Mouse (Mus musculus): ENCODE measurements around the gene Hrct1. TPM values are rescaled to one million over a fixed set of nuclear protein-coding genes. Genes with fewer than 3 reads are reported as not detected.

Hrct1 gene
- polyA plus RNA-seq (2012; rRNA removed): 0.37 and 0.76 TPM in 2 replicates

GRCm38 (mm10) chr4:43726995-43727394, at the start of gene Hrct1:
Gene Hrct1, plus strand, starts transcription at chr4:43727188.

GRCm38 (mm10) chr4:43700707-43701106, 26.3 kb upstream of the Hrct1 start, which contains the start of gene Olfr70:
Gene Olfr70, minus strand, starts transcription at chr4:43700807.

GRCm38 (mm10) chr4:43709869-43710268, 17.1 kb upstream of the Hrct1 start, which contains the start of gene Olfr71:
Gene Olfr71, minus strand, starts transcription at chr4:43710255.

GRCm38 (mm10) chr4:43729794-43730550, 3.0 kb downstream of the Hrct1 start, which contains the start of gene Spaar:
Gene Spaar, plus strand, starts transcription at chr4:43730034.

GRCm38 (mm10) chr4:43770909-43771308, 43.9 kb downstream of the Hrct1 start, which contains the start of gene Olfr159:
Gene Olfr159, minus strand, starts transcription at chr4:43771009.

Other genes starting within 250 kb of the Hrct1 start
- gene Sit1, start 243.5 kb upstream of the Hrct1 start, polyA plus RNA-seq (2012; rRNA removed): not detected in 2 replicates
- 76.4 and 104 TPM in 2 replicates for gene Ccdc107, start 234.3 kb upstream of the Hrct1 start, polyA plus RNA-seq (2012; rRNA removed)
- 33.3 and 39.5 TPM in 2 replicates for gene Arhgef39, start 227.5 kb upstream of the Hrct1 start, polyA plus RNA-seq (2012; rRNA removed)
- gene Car9, start 220.2 kb upstream of the Hrct1 start, polyA plus RNA-seq (2012; rRNA removed): 0.50 and 0.79 TPM in 2 replicates
- gene Tpm2, start 203.4 kb upstream of the Hrct1 start, polyA plus RNA-seq (2012; rRNA removed): 15.7 and 78.5 TPM in 2 replicates
- 52.6 and 54.6 TPM in 2 replicates for gene Creb3, start 164.9 kb upstream of the Hrct1 start, polyA plus RNA-seq (2012; rRNA removed)
- gene Tln1, start 164.5 kb upstream of the Hrct1 start, polyA plus RNA-seq (2012; rRNA removed): 54.6 and 60.2 TPM in 2 replicates
- 55.7 and 57.0 TPM in 2 replicates for gene Rgp1, start 148.5 kb upstream of the Hrct1 start, polyA plus RNA-seq (2012; rRNA removed)
- 82.9 and 90.4 TPM in 2 replicates for gene Gba2, start 148.3 kb upstream of the Hrct1 start, polyA plus RNA-seq (2012; rRNA removed)
- gene Msmp, start 142.7 kb upstream of the Hrct1 start, polyA plus RNA-seq (2012; rRNA removed): not detected in 2 replicates
- 69.8 and 78.3 TPM in 2 replicates for gene Npr2, start 95.3 kb upstream of the Hrct1 start, polyA plus RNA-seq (2012; rRNA removed)
- gene Spag8, start 73.6 kb upstream of the Hrct1 start, polyA plus RNA-seq (2012; rRNA removed): 6.6 and 7.9 TPM in 2 replicates
- gene Hint2, start 70.7 kb upstream of the Hrct1 start, polyA plus RNA-seq (2012; rRNA removed): 56.9 and 57.8 TPM in 2 replicates
- 23.4 and 26.5 TPM in 2 replicates for gene Tmem8b, start 58.2 kb upstream of the Hrct1 start, polyA plus RNA-seq (2012; rRNA removed)
- gene Fam221b, start 58.0 kb upstream of the Hrct1 start, polyA plus RNA-seq (2012; rRNA removed): 0.30 and 0.37 TPM in 2 replicates
- not detected in 2 replicates for gene Olfr70, start 26.4 kb upstream of the Hrct1 start, polyA plus RNA-seq (2012; rRNA removed)
- not detected in 2 replicates for gene Olfr71, start 16.9 kb upstream of the Hrct1 start, polyA plus RNA-seq (2012; rRNA removed)
- 0.09 and 0.16 TPM in 2 replicates for gene Spaar, start 2.8 kb downstream of the Hrct1 start, polyA plus RNA-seq (2012; rRNA removed)
- not detected in 2 replicates for gene Olfr159, start 43.8 kb downstream of the Hrct1 start, polyA plus RNA-seq (2012; rRNA removed)
- not detected in 2 replicates for gene Olfr156, start 96.7 kb downstream of the Hrct1 start, polyA plus RNA-seq (2012; rRNA removed)
- not detected in 2 replicates for gene Olfr157, start 113.0 kb downstream of the Hrct1 start, polyA plus RNA-seq (2012; rRNA removed)
- gene Olfr155, start 124.4 kb downstream of the Hrct1 start, polyA plus RNA-seq (2012; rRNA removed): not detected in 2 replicates
- 17.9 and 28.9 TPM in 2 replicates for gene Reck, start 148.3 kb downstream of the Hrct1 start, polyA plus RNA-seq (2012; rRNA removed)
- 24.4 and 31.2 TPM in 2 replicates for gene Glipr2, start 230.2 kb downstream of the Hrct1 start, polyA plus RNA-seq (2012; rRNA removed)